Mouse (Mus musculus) natural killer cell, adult 2 months (primary cell): ENCODE measurements around the gene Fbxl12.
"Not testable (repeated sequence)": the region's sequence is repeated elsewhere in the genome, so short reads cannot be mapped to it uniquely, and the experiment has no call there.

Source experiments
- DNase-seq, 2 experiments: peaks; one replicate each; pipeline ENCODE4 v3.0.0; 2022; ENCODE audit warnings: low spot score in 2 of 2

Gene Fbxl12

GRCm38 (mm10) chr9:20651602-20652259 lies 7.2 kb upstream of the Fbxl12 start, which contains the start of gene Pin1:
Gene Pin1, plus strand, starts transcription at chr9:20652095.
- DNase-seq, result peak; percentile 98 to 99

GRCm38 (mm10) chr9:20645121-20645520 lies 554 bp upstream of the Fbxl12 start:
- DNase-seq, result peak; percentile 71 to 77

- DNase-seq, result peak in 1 of 2 experiments; percentile 14
Measured at GRCm38 (mm10) chr9:20643781-20644180, 786 bp downstream of the Fbxl12 start.

- DNase-seq, result peak; percentile 76 to 86
Measured at GRCm38 (mm10) chr9:20642896-20643466, 1.6 kb downstream of the Fbxl12 start.

- peak; percentile 16 to 26 for DNase-seq
Measured at GRCm38 (mm10) chr9:20642101-20642895, 2.3 kb downstream of the Fbxl12 start, which contains the start of gene Ubl5. Gene Ubl5, plus strand, starts transcription at chr9:20642878.

GRCm38 (mm10) chr9:20641501-20641900 lies 3.1 kb downstream of the Fbxl12 start:
- no peak for DNase-seq

GRCm38 (mm10) chr9:20639486-20639885 lies 5.1 kb downstream of the Fbxl12 start:
- no peak for DNase-seq

- DNase-seq, result no peak
Measured at GRCm38 (mm10) chr9:20638552-20638951, 6.0 kb downstream of the Fbxl12 start.

GRCm38 (mm10) chr9:20636790-20637189 lies 7.8 kb downstream of the Fbxl12 start:
- DNase-seq, result no peak

GRCm38 (mm10) chr9:20636256-20636655 lies 8.3 kb downstream of the Fbxl12 start:
- DNase-seq, result peak in 1 of 2 experiments; percentile 49

GRCm38 (mm10) chr9:20635676-20636075 lies 8.9 kb downstream of the Fbxl12 start:
- DNase-seq, result not testable (repeated sequence)

GRCm38 (mm10) chr9:20631332-20631731 lies 13.2 kb downstream of the Fbxl12 start:
- DNase-seq, result no peak

GRCm38 (mm10) chr9:20616685-20617084 lies 27.9 kb downstream of the Fbxl12 start:
- no peak for DNase-seq

- DNase-seq, result no peak
Measured at GRCm38 (mm10) chr9:20611976-20612375, 32.6 kb downstream of the Fbxl12 start.

- DNase-seq, result no peak
Measured at GRCm38 (mm10) chr9:20609831-20610464, 34.6 kb downstream of the Fbxl12 start.

- DNase-seq, result peak; percentile 87 to 90
Measured at GRCm38 (mm10) chr9:20607100-20607974, 37.2 kb downstream of the Fbxl12 start.

GRCm38 (mm10) chr9:20606269-20606668 lies 38.3 kb downstream of the Fbxl12 start:
- no peak for DNase-seq

- no peak for DNase-seq
Measured at GRCm38 (mm10) chr9:20601270-20601669, 43.3 kb downstream of the Fbxl12 start.

GRCm38 (mm10) chr9:20581175-20581634 lies 63.4 kb downstream of the Fbxl12 start, which contains the start of gene Zfp846:
Gene Zfp846, plus strand, starts transcription at chr9:20581291.
- DNase-seq, result peak; percentile 93 to 95

- no peak for DNase-seq
Measured at GRCm38 (mm10) chr9:20576591-20576990, 68.0 kb downstream of the Fbxl12 start.

- DNase-seq, result no peak
Measured at GRCm38 (mm10) chr9:20571060-20571459, 73.5 kb downstream of the Fbxl12 start.
